Mouse (Mus musculus): ENCODE measurements at regions not wholly inside any gene's neighbourhood (a gene's known extent, or its start where the extent isn't known, plus 50 kb on each side); places are given as distances from the start of the nearest gene placed in this dataset.

GRCm38 (mm10) chr7:137595567-137595966 is 158.2 kb downstream of the Glrx3 start:
- H3K4me3 ChIP-seq (ENCODE audit: insufficient read depth, poor library complexity, severe bottlenecking): no peak overlapping the region
- no peaks in the 10 kb centered on the region for H3K36me3 ChIP-seq (ENCODE audit: control insufficient read depth, insufficient read depth)
- H3K79me3 ChIP-seq (ENCODE audit: low read depth): no peaks in the 10 kb centered on the region
- H3ac ChIP-seq (ENCODE audit: control insufficient read depth, insufficient read length, low read depth): no peak overlapping the region
- TF ChIP-seq MYOD1 (IDR thresholded peaks at IDR 0.05; ENCODE audit: control insufficient read depth, insufficient read length, low read depth): no peak
- H3K79me2 ChIP-seq (ENCODE audit: control insufficient read depth, insufficient read depth): no peaks in the 10 kb centered on the region
- H3K27me3 ChIP-seq (ENCODE audit: control insufficient read depth, insufficient read depth, insufficient read length): no peaks in the 10 kb centered on the region

- Histone ChIP-seq H3K79me3 (ENCODE audit: low read depth) (no peaks in the 10 kb centered on the region), H3ac (ENCODE audit: control insufficient read depth, insufficient read length, low read depth) (no peak overlapping the region), H3K4me3 (ENCODE audit: insufficient read depth, poor library complexity, severe bottlenecking) (no peak overlapping the region), H3K79me2 (ENCODE audit: control insufficient read depth, insufficient read depth) (no peaks in the 10 kb centered on the region), H3K27me3 (ENCODE audit: control insufficient read depth, insufficient read depth, insufficient read length) (no peaks in the 10 kb centered on the region), H3K36me3 (ENCODE audit: control insufficient read depth, insufficient read depth) (no peaks in the 10 kb centered on the region)
- TF ChIP-seq MYOG (IDR thresholded peaks at IDR 0.05; ENCODE audit: control insufficient read depth, extremely low read depth, insufficient read length): no peak
- TF ChIP-seq CEBPB (IDR thresholded peaks at IDR 0.05; ENCODE audit: low read depth): no peak
- TF ChIP-seq FOSL1 (IDR thresholded peaks at IDR 0.05; ENCODE audit: insufficient read depth, low read length, poor library complexity, severe bottlenecking): no peak
- TF ChIP-seq USF1 (IDR thresholded peaks at IDR 0.05; ENCODE audit: low read depth): no peak
- TF ChIP-seq CTCF (IDR thresholded peaks at IDR 0.05; ENCODE audit: control insufficient read depth, insufficient read depth, insufficient read length): no peak
- TF ChIP-seq MAX (IDR thresholded peaks at IDR 0.05): no peak
- TF ChIP-seq MYOD1 (IDR thresholded peaks at IDR 0.05; ENCODE audit: control insufficient read depth, insufficient read length, low read depth): no peak
Observed at GRCm38 (mm10) chr7:137596161-137596560, 158.7 kb downstream of the Glrx3 start.

- H3K27me3 ChIP-seq (ENCODE audit: control insufficient read depth, insufficient read depth, insufficient read length): no peaks in the 10 kb centered on the region
- no peak overlapping the region for H3K4me3 ChIP-seq (ENCODE audit: insufficient read depth, poor library complexity, severe bottlenecking)
- TF ChIP-seq FOSL1 (IDR thresholded peaks at IDR 0.05; ENCODE audit: insufficient read depth, low read length, poor library complexity, severe bottlenecking): no peak
- peak; percentile 72 for TF ChIP-seq CTCF (IDR thresholded peaks at IDR 0.05; ENCODE audit: control insufficient read depth, insufficient read depth, insufficient read length)
- no peak for TF ChIP-seq MYOD1 (IDR thresholded peaks at IDR 0.05; ENCODE audit: control insufficient read depth, insufficient read length, low read depth)
- no peak overlapping the region for H3ac ChIP-seq (ENCODE audit: control insufficient read depth, insufficient read length, low read depth)
- H3K36me3 ChIP-seq (ENCODE audit: control insufficient read depth, insufficient read depth): no peaks in the 10 kb centered on the region
- no peaks in the 10 kb centered on the region for H3K79me3 ChIP-seq (ENCODE audit: low read depth)
- H3K79me2 ChIP-seq (ENCODE audit: control insufficient read depth, insufficient read depth): no peaks in the 10 kb centered on the region
Observed at GRCm38 (mm10) chr7:137603039-137603438, 165.6 kb downstream of the Glrx3 start.

- Histone ChIP-seq H3K36me3 (ENCODE audit: control insufficient read depth, insufficient read depth) (no peaks in the 10 kb centered on the region), H3K79me3 (ENCODE audit: low read depth) (no peaks in the 10 kb centered on the region), H3K27me3 (ENCODE audit: control insufficient read depth, insufficient read depth, insufficient read length) (no peaks in the 10 kb centered on the region), H3ac (ENCODE audit: control insufficient read depth, insufficient read length, low read depth) (no peak overlapping the region), H3K4me3 (ENCODE audit: insufficient read depth, poor library complexity, severe bottlenecking) (no peak overlapping the region), H3K79me2 (ENCODE audit: control insufficient read depth, insufficient read depth) (no peaks in the 10 kb centered on the region)
- TF ChIP-seq MAX (IDR thresholded peaks at IDR 0.05): no peak
- TF ChIP-seq CEBPB (IDR thresholded peaks at IDR 0.05; ENCODE audit: low read depth): no peak
- no peak for TF ChIP-seq USF1 (IDR thresholded peaks at IDR 0.05; ENCODE audit: low read depth)
- no peak for TF ChIP-seq FOSL1 (IDR thresholded peaks at IDR 0.05; ENCODE audit: insufficient read depth, low read length, poor library complexity, severe bottlenecking)
- no peak for TF ChIP-seq CTCF (IDR thresholded peaks at IDR 0.05; ENCODE audit: control insufficient read depth, insufficient read depth, insufficient read length)
- TF ChIP-seq MYOD1 (IDR thresholded peaks at IDR 0.05; ENCODE audit: control insufficient read depth, insufficient read length, low read depth): no peak
- no peak for TF ChIP-seq MYOG (IDR thresholded peaks at IDR 0.05; ENCODE audit: control insufficient read depth, extremely low read depth, insufficient read length)
Observed at GRCm38 (mm10) chr7:137609752-137610151, 172.3 kb downstream of the Glrx3 start.

GRCm38 (mm10) chr7:137611363-137611762 is 173.9 kb downstream of the Glrx3 start:
- Histone ChIP-seq H3ac (ENCODE audit: control insufficient read depth, insufficient read length, low read depth) (no peak overlapping the region), H3K79me2 (ENCODE audit: control insufficient read depth, insufficient read depth) (no peaks in the 10 kb centered on the region), H3K36me3 (ENCODE audit: control insufficient read depth, insufficient read depth) (no peaks in the 10 kb centered on the region), H3K79me3 (ENCODE audit: low read depth) (no peaks in the 10 kb centered on the region), H3K4me3 (ENCODE audit: insufficient read depth, poor library complexity, severe bottlenecking) (no peak overlapping the region), H3K27me3 (ENCODE audit: control insufficient read depth, insufficient read depth, insufficient read length) (no peaks in the 10 kb centered on the region)
- no peak for TF ChIP-seq CEBPB (IDR thresholded peaks at IDR 0.05; ENCODE audit: low read depth)
- TF ChIP-seq CTCF (IDR thresholded peaks at IDR 0.05; ENCODE audit: control insufficient read depth, insufficient read depth, insufficient read length): no peak
- TF ChIP-seq FOSL1 (IDR thresholded peaks at IDR 0.05; ENCODE audit: insufficient read depth, low read length, poor library complexity, severe bottlenecking): no peak
- no peak for TF ChIP-seq MYOG (IDR thresholded peaks at IDR 0.05; ENCODE audit: control insufficient read depth, extremely low read depth, insufficient read length)
- no peak for TF ChIP-seq MAX (IDR thresholded peaks at IDR 0.05)
- TF ChIP-seq MYOD1 (IDR thresholded peaks at IDR 0.05; ENCODE audit: control insufficient read depth, insufficient read length, low read depth): no peak
- no peak for TF ChIP-seq USF1 (IDR thresholded peaks at IDR 0.05; ENCODE audit: low read depth)

- no peaks in the 10 kb centered on the region for H3K27me3 ChIP-seq (ENCODE audit: control insufficient read depth, insufficient read depth, insufficient read length)
- H3ac ChIP-seq (ENCODE audit: control insufficient read depth, insufficient read length, low read depth): no peak overlapping the region
- no peaks in the 10 kb centered on the region for H3K36me3 ChIP-seq (ENCODE audit: control insufficient read depth, insufficient read depth)
- H3K4me3 ChIP-seq (ENCODE audit: insufficient read depth, poor library complexity, severe bottlenecking): no peak overlapping the region
- no peaks in the 10 kb centered on the region for H3K79me3 ChIP-seq (ENCODE audit: low read depth)
- no peaks in the 10 kb centered on the region for H3K79me2 ChIP-seq (ENCODE audit: control insufficient read depth, insufficient read depth)
- TF ChIP-seq CEBPB (IDR thresholded peaks at IDR 0.05; ENCODE audit: low read depth) (no peak), CTCF (IDR thresholded peaks at IDR 0.05; ENCODE audit: control insufficient read depth, insufficient read depth, insufficient read length) (no peak), MYOD1 (IDR thresholded peaks at IDR 0.05; ENCODE audit: control insufficient read depth, insufficient read length, low read depth) (peak; percentile 82), FOSL1 (IDR thresholded peaks at IDR 0.05; ENCODE audit: insufficient read depth, low read length, poor library complexity, severe bottlenecking) (no peak)
Observed at GRCm38 (mm10) chr7:137611891-137612522, 174.6 kb downstream of the Glrx3 start.

Measured in C2C12 (cell line).